Comparison of ENCODE assay signal across 25 mouse cellular contexts in the genomic region with DNA sequence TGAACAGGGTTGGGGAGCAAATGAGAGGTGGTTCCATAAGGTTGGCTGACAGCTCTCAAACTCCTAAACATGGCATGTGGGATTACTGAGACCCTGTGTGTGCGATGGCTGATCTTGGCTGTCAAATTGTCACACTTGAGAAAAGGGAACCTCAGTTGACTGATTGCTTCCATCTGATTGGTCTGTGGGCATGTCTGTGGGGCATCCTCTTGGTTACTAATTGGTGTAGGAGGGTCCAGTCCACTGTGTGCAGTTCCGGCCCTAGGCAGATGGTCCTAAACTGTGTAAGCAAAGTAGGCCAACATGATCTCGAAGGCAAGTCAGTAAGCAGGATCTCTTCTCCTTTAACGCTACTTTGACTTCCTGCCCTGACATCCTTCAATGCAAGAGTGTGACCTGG.
DNase-seq lines count a peak whose midpoint lies in the region; ATAC-seq lines count a peak whose summit lies in the region.
"Had no signal": no experiment of that assay in that cellular context is flagged by ENCODE, and none has a peak within 500 bp of the region (broad histone marks: within the 10 kb centered on the region; RNA-seq: fewer than 3 reads in every experiment).

No protein-coding gene starts in this region.

- H3K4me3 ChIP-seq in embryonic facial prominence, embryonic 15.5 days (replicated peaks), result no peak overlapping the region
- no peak overlapping the region for H3K4me3 ChIP-seq in embryonic facial prominence, embryonic 10.5 days
- no peak overlapping the region for H3K4me3 ChIP-seq in kidney, embryonic 15.5 days (replicated peaks)
- no peak overlapping the region for H3K4me3 ChIP-seq in midbrain, embryonic 11.5 days (ENCODE audit: low read depth, low read length)
- no peak overlapping the region for H3K4me3 ChIP-seq in midbrain, embryonic 16.5 days (ENCODE audit: low read depth, low read length)
- H3K4me3 ChIP-seq: heart, adult 2 months; heart, embryonic 10.5 days; heart, embryonic 13.5 days had no signal

- H3K4me2 ChIP-seq in embryonic facial prominence, embryonic 15.5 days (replicated peaks), result no peak overlapping the region
- no peak overlapping the region for H3K4me2 ChIP-seq in kidney, embryonic 15.5 days
- no peak overlapping the region for H3K4me2 ChIP-seq in midbrain, embryonic 11.5 days
- H3K4me2 ChIP-seq in midbrain, embryonic 16.5 days (ENCODE audit: low read length), result no peak overlapping the region
- H3K4me2 ChIP-seq: heart, embryonic 13.5 days; hindbrain, embryonic 14.5 days had no signal

- H3K9me3 ChIP-seq in embryonic facial prominence, embryonic 15.5 days (replicated peaks), result no peaks in the 10 kb centered on the region
- peaks cover 10% of the 10 kb centered on the region; the same call in 1 of the 2 replicates for H3K9me3 ChIP-seq in embryonic facial prominence, embryonic 10.5 days
- peaks cover 7% of the 10 kb centered on the region for H3K9me3 ChIP-seq in kidney, embryonic 15.5 days (replicated peaks)
- H3K9me3 ChIP-seq in midbrain, embryonic 11.5 days (ENCODE audit: control insufficient read depth, low read length), result no peaks in the 10 kb centered on the region; the same call in 1 of the 2 replicates
- no peaks in the 10 kb centered on the region for H3K9me3 ChIP-seq in midbrain, embryonic 16.5 days (replicated peaks; ENCODE audit: control insufficient read depth, low read length, poor library complexity, severe bottlenecking)

- peak overlapping the region; percentile 7; the same call in 1 of the 2 replicates for H3K27ac ChIP-seq in embryonic facial prominence, embryonic 15.5 days (replicated peaks)
- H3K27ac ChIP-seq in embryonic facial prominence, embryonic 10.5 days (replicated peaks), result no peak overlapping the region
- H3K27ac ChIP-seq in kidney, embryonic 15.5 days, result no peak overlapping the region
- no peak overlapping the region for H3K27ac ChIP-seq in midbrain, embryonic 11.5 days (ENCODE audit: low read depth, low read length)
- H3K27ac ChIP-seq in midbrain, embryonic 16.5 days (ENCODE audit: low read length), result no peak overlapping the region
- H3K27ac ChIP-seq: heart, adult 2 months; heart, embryonic 10.5 days; heart, embryonic 13.5 days; hindbrain, embryonic 14.5 days; hindbrain, postnatal 0 days had no signal

- no peaks in the 10 kb centered on the region for H3K27me3 ChIP-seq in embryonic facial prominence, embryonic 15.5 days
- H3K27me3 ChIP-seq in embryonic facial prominence, embryonic 10.5 days (replicated peaks; ENCODE audit: low read depth, poor library complexity, severe bottlenecking), result no peaks in the 10 kb centered on the region
- no peaks in the 10 kb centered on the region for H3K27me3 ChIP-seq in kidney, embryonic 15.5 days
- no peaks in the 10 kb centered on the region for H3K27me3 ChIP-seq in midbrain, embryonic 11.5 days (ENCODE audit: control insufficient read depth, insufficient read depth, low read length)
- no peaks in the 10 kb centered on the region for H3K27me3 ChIP-seq in midbrain, embryonic 16.5 days (ENCODE audit: control insufficient read depth, insufficient read depth, low read depth, low read length)
- H3K27me3 ChIP-seq: heart, embryonic 13.5 days had no signal

- intact Hi-C loops in heart, postnatal 25 days (cut with DNase I), result no loop called here

- 71% methylated on average over 4 of the region's 4 CpGs for WGBS in embryonic facial prominence, embryonic 15.5 days
- 80% methylated on average over 4 of the region's 4 CpGs for WGBS in embryonic facial prominence, embryonic 10.5 days
- 45% methylated on average over 4 of the region's 4 CpGs for WGBS in kidney, embryonic 15.5 days
- 90% methylated on average over 4 of the region's 4 CpGs for WGBS in midbrain, embryonic 11.5 days
- WGBS in midbrain, embryonic 16.5 days, result 91% methylated on average over 4 of the region's 4 CpGs

- no peak for DNase-seq in embryonic facial prominence, embryonic 10.5 days (ENCODE audit: low spot score)
- DNase-seq in heart, adult 11 months, result peak; percentile 48
- no peak for DNase-seq in heart, postnatal 25 days (ENCODE audit: low spot score)
- no peak for DNase-seq in kidney, postnatal 36 days
- peak; percentile 57 for DNase-seq in midbrain, embryonic 11.5 days (ENCODE audit: low spot score, missing footprints)
- DNase-seq: adrenal gland, adult 8-10 months; adrenal gland, postnatal 25 days; cerebellum, adult 11-12 months; cerebellum, adult 8-10 months; cerebellum, postnatal 10 days; cerebellum, postnatal 36 days; embryo, embryonic 11 days; gastrocnemius, postnatal 25 days; heart, adult 2 months; heart, postnatal 14 days had no signal

- H3K9ac ChIP-seq in embryonic facial prominence, embryonic 15.5 days, result no peak overlapping the region
- no peak overlapping the region for H3K9ac ChIP-seq in kidney, embryonic 15.5 days
- no peak overlapping the region for H3K9ac ChIP-seq in midbrain, embryonic 11.5 days (ENCODE audit: low read length)
- no peak overlapping the region for H3K9ac ChIP-seq in midbrain, embryonic 16.5 days (ENCODE audit: low read depth, low read length)
- H3K9ac ChIP-seq: heart, embryonic 13.5 days; hindbrain, embryonic 14.5 days had no signal

- peaks cover 15% of the 10 kb centered on the region; the same call in 1 of the 2 replicates for H3K4me1 ChIP-seq in embryonic facial prominence, embryonic 15.5 days
- peaks cover 23% of the 10 kb centered on the region for H3K4me1 ChIP-seq in embryonic facial prominence, embryonic 10.5 days
- no peaks in the 10 kb centered on the region; the same call in 1 of the 2 replicates for H3K4me1 ChIP-seq in kidney, embryonic 15.5 days
- H3K4me1 ChIP-seq in midbrain, embryonic 11.5 days (ENCODE audit: control insufficient read depth, insufficient read depth, low read length), result peaks cover 10% of the 10 kb centered on the region
- peaks cover 17% of the 10 kb centered on the region for H3K4me1 ChIP-seq in midbrain, embryonic 16.5 days (ENCODE audit: control insufficient read depth, insufficient read depth, low read length)

- no peaks in the 10 kb centered on the region for H3K36me3 ChIP-seq in embryonic facial prominence, embryonic 15.5 days
- no peaks in the 10 kb centered on the region for H3K36me3 ChIP-seq in embryonic facial prominence, embryonic 10.5 days (replicated peaks)
- no peaks in the 10 kb centered on the region for H3K36me3 ChIP-seq in kidney, embryonic 15.5 days
- H3K36me3 ChIP-seq in midbrain, embryonic 11.5 days (ENCODE audit: control insufficient read depth, insufficient read depth, low read length), result no peaks in the 10 kb centered on the region
- H3K36me3 ChIP-seq in midbrain, embryonic 16.5 days (ENCODE audit: control insufficient read depth, insufficient read depth, low read length), result no peaks in the 10 kb centered on the region
- H3K36me3 ChIP-seq: heart, embryonic 10.5 days; heart, embryonic 13.5 days had no signal

- ATAC-seq in embryonic facial prominence, embryonic 15.5 days (ENCODE audit: insufficient number of reproducible peaks, low FRiP score, low TSS enrichment, low read depth), result no peak
- ATAC-seq in kidney, embryonic 15.5 days (replicated peaks; ENCODE audit: low FRiP score), result peak; percentile 59; the same call in 1 of the 2 replicates
- no peak for ATAC-seq in midbrain, embryonic 11.5 days (ENCODE audit: low FRiP score)
- no peak for ATAC-seq in midbrain, embryonic 16.5 days
- ATAC-seq: activated CD4-positive, CD25-positive, alpha-beta regulatory T cell, adult 4 months; forebrain, embryonic 14.5 days; inflammation-experienced regulatory T-cells, adult 6 months had no signal

Comparison
In these comparisons a context has a peak if more than half of its experiments do, and no peak if none do; other contexts are left out.
1. DNase-seq: peak in heart, adult 11 months (single experiment) and midbrain, embryonic 11.5 days (single experiment); none in embryonic facial prominence, embryonic 10.5 days (single experiment), heart, postnatal 25 days (single experiment) and kidney, postnatal 36 days (0 of 2).